Mouse (Mus musculus) heart, adult 9 months (tissue): ENCODE results near the gene Cfap46.

ENCODE experiments used
- DNase-seq, 2 experiments: peaks; one replicate each; pipeline ENCODE4 v3.0.0; 2022; ENCODE audit warnings: low spot score in 2 of 2

Cfap46 gene

DNA sequence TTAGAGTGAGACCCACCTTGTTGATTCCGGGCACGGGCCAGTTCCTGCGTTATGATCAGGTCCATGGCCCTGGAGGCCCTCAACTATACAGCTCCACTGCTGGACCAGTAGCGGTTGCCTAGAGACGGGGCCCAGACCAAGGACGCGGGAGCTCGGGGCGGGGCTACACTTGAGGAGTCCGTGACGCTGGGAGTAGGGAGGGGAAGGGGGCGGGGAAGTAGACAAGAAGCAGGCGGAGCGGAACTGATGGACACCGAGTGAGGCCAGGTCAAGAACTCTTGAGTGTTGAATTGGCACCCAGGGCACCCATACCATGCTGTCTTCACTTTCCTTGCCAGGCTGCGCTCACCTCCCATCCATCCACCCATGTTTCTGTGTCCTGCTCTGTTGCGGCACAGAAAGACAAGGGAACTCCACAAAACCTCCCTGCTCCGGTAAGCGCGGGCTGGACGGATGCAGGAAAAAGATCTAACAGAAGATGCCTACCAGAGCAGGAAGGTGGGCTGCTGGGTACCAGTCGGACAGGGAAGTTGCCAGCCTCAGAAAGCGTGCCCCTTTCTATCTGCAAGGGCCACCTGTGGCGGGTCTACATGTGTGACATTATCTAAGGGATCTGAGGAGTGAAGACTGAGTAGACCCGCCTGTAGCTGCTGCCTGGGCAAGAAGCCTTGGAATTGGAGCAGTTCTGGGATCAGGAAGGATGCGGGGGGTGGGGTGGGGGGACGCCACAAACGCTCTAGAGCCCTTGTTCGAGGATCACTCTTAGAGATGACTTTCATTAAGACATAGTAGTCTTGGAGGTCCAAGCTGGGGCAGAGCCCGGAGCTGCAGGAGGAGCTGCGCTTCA is at the start of gene Cfap46:
Gene Cfap46 (minus strand): TSS at position 112 of the 847 bp plus-strand sequence.
- peak; percentile 86 to 87 for DNase-seq

DNA sequence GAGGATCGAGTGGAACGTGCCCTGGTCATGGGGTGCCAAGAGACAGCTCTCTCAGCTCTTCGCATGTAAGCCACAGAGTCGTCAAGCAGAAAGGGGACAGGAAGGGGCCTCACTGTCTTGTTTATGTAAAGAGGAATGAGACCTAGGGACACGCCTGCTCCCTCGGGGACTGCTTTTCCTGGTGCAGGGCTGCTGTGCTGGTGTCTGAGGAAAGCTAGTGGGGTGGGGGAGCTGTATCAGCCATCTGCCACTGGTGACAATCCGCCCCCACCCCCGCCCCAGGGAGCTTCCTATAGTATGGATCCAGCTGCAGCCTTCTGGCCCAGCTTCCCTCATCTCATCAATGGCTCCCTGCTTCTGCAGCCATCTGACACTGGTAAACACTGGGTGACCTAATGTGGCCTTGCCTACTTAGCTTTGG is 47.7 kb upstream of the Cfap46 start:
- DNase-seq: peak; percentile 14 to 27

DNA sequence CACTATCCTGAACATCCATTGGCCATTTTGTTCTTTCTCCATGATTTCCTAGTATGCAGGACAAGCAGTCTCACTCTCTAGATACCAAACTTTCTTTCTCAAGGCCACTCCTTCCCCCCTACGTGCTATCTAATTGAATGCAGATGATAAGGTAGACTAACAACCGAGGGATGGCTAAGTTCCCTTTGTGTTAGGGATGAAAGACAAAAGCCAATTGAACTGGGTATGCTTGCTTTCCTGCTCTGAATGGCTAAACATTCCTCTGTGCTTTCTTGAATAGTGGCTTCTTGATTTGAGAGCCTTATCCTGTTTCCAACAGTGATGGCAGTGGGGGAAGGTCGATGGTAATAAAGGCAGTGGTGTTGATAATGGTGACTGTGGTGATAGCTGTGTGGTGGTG is 43.5 kb upstream of the Cfap46 start:
- DNase-seq: no peak

DNA sequence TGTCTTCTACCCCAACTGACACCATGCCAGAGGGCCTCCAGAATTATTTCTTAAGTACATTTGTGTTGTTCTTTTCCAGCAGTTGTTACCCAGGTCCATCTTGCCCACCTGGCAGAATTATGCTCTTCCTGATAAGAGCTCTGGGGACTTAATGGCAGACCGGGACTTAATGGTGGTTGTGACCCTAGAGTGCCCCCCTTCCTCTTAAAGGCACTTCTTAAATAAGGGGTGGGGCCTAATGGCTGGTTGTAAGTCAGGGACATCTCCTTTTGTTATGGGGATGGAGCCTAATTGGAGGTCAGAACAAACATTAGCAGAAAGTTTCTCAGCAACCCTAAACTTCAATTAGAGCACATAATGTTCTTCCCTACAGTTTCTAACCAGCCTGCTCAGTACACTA is 42.0 kb upstream of the Cfap46 start:
- DNase-seq: no peak

DNA sequence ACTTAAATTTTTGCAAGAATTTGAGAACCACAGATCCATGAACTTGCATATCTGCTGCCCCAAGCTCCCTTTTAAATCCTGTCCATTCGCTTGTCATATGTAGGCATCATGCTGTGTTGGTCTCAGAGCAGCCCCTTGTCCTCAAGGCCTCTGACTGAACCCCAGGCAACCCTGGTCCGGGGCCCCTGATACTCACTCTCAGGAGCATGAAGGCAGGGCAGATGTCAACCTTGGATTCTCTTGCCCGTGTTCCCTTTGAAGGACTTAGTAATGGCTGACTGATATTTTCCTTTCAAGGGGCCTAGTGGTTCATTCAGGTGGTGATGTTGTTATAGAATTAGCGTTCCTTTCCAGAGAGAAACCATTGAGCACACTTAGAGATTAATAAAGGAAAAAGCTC is 40.4 kb upstream of the Cfap46 start:
- no peak for DNase-seq

DNA sequence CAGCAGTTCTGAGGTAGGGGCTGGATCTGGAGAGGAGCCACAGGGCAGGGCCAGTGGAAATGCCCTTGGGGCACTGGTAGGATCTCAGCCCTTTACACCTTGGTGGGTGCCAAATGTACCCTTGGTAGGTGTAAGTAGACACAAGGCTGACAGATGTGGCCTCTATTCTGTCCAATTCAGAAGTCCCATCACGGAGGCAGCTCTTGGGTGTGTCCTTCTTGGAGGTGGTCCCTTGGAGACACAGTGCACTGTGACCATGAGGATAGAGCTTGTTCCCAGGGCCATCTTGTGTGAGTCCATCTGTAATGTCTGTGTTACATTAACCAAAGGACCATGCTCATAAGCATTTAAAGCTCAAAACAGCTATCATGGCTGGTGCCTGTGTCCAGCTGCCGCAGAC is 37.6 kb upstream of the Cfap46 start:
- DNase-seq: no peak

DNA sequence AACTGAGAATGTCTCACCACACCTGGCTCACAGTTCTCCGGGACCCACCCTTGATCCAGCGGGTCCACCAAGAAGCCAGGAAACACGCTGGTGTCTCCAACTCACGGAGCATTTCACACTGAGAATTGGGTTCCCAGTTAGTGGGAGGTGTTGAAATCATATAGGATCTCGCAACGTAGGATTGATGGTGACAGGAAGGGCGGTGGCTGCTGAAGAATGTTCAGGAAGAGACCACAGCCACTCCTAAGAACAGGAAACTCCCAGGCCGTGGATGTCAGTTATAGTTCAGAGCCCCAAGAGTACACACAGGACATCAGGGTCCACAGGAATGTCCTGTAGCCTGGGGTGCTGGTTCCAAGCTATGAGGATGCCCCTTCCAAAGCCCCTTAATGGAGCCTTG is 34.2 kb upstream of the Cfap46 start:
- DNase-seq: no peak

DNA sequence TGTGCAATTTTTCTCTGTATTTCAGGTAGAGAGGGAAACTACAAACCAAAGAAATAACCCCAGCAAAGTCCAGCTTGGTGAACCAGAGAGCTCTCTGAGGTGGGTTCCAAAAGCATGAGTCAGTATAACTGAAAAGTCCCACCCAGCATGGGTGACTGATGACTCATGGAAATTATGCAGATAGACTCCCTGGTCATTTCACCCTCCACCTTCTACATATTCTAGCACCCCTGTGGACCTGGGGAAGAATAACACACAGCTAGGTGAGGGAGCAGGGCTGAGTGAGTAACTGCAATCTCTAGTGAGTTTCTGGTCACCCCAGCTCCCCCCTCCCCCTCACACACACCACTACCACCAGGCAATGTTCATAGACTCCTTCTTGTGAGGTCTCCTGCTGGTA is 28.2 kb upstream of the Cfap46 start:
- DNase-seq: no peak

DNA sequence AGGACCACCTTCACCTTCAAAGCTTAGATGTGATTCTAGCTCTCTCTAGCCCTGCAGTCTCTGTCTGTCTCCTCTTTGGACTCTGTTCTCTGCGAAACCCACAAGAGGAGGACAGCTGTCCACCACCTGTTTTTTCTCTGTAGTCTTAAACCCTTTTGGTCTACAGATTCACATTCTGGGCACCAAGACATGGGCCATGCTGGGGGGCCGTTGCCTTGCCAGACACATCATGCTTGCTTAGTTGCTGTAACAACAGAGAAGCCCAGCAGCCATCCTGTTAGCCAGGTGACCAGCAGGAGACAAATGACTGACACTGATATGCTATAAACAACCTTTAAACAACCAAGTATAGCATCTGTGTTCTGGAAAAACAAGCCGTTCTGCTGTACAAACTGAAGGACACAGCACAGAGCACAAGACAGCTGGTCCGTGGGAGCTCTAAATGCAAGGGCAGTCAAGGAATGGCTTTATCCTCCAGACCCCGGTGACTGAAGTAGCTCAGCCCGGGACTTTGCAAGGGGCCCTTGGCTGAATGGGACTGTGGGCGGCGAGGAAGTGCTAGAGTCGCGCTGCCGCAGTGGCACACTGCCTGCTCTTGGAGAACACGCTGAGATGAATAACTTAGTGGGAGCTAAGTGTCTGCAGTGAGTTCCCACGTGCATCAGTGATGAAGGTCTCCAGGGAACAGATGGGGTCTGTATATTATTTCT is 22.9 kb upstream of the Cfap46 start:
- no peak for DNase-seq

DNA sequence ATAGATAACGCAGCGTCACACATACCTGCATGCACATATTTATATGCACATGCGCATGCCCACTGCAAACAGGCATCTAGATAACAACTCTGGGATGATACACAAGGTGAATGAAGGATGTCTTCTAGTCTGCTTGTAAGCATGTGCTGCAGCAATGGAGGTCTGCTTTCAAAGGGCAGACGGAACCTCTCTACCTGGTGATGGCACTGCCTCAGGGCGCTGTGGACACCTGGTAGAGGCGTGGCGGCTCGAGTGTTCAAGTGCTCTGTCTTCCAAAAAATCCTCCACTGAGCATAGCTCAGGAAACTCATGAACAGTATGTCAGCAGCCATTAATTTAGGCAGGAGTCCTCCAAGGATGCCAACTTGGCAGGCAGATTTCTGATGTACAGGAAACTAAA is 22.2 kb upstream of the Cfap46 start:
- DNase-seq: no peak

DNA sequence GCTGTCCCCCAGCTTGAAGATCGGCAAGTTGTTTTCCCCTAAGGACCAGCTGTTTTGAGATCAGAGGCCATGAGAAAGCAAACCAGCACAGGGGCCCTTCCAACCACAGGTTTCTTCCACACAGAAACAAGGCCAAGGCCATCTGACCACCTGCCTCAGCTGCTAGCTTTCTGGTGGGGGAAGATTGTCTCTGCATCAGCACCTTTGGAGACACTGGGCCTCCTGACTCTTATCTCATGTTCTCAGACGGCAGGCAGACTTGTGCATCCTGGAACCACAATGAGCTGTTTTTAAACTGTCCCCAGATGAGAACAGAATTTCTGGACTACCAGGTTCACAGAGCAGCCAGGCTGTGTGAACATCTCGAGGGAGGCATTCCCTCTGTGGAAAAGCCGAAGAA is 21.5 kb upstream of the Cfap46 start:
- no peak for DNase-seq

DNA sequence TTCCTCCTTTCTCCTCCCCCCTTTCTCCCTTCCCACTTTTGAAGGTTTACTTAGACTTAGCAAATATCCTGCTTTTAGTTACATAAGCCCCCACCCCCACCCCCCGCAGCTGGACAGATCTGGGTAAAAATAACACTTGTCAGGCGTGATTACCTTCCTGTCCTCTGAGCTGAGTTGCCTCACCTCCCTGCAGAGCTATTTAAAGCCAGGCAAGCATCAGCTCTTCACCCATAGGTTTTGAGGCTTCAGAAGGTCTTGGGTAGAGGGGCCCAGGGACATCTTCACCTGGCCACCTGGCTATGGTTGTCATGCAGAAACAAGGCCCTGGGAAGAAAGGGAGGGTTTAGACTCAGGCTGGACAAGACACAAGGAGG is 20.2 kb upstream of the Cfap46 start:
- DNase-seq: no peak

DNA sequence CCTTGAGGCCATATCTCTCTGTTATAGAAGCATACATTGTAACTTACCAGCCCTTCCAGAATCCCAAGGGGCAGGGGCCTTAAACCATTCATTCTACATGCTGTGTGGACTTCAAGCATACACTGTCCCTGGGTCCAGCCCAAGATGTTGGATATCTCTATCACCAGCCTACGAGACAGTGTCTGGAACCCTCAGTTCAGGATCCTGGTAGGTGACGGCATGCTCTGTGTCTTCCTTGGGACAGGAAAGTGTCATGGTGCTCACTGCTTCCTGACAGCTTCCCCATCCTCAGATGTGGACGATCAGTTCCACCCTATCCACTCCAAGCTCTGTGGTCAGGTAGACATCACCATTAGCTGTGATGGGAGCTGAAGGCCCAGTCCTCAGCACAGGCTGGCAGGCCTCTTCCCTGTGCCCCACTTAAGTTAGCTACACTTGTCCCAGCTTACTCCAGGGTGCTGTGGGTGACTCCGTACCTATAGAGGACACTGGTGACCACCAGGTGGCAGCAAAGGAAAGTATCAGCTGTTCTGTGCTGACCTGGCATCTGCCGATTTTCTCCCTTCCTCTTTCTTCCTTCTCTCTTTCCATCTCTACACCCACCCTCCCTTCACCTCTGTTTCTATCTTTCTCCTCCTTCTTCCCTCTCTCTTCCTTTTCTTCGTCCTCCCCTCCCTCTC is 19.7 kb upstream of the Cfap46 start:
- peak; percentile 22 to 47 for DNase-seq

DNA sequence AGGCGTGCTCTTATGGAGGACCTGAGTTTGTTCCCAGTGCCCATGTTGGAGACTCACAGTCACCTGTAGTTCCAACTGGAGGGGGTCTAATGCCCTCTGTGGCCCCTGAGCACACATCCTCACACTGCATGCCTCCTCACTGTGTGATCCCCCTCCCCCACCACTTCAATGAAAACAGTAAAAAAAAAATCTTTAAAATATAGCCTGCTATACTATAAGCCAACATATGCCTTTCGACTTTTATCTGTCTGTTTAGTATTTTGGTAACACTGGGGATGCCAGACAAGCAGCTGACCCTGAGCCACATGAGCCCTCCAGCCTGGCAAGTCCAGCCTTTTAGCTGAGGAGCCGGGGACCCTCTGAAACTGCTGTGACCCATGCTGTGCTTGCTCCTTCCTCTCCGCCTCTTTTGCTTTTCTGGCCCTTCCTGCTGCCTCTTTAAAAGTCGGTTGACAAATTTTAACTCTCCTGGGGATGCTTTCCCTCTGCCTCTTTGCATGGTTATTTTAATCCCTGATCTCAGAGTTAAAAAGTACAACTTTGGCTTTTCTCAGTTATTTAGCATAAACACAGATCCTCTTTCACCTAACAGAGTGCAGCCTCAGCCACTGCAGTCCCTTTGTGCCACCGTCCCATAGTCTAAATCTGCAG is 18.2 kb upstream of the Cfap46 start:
- DNase-seq: no peak

DNA sequence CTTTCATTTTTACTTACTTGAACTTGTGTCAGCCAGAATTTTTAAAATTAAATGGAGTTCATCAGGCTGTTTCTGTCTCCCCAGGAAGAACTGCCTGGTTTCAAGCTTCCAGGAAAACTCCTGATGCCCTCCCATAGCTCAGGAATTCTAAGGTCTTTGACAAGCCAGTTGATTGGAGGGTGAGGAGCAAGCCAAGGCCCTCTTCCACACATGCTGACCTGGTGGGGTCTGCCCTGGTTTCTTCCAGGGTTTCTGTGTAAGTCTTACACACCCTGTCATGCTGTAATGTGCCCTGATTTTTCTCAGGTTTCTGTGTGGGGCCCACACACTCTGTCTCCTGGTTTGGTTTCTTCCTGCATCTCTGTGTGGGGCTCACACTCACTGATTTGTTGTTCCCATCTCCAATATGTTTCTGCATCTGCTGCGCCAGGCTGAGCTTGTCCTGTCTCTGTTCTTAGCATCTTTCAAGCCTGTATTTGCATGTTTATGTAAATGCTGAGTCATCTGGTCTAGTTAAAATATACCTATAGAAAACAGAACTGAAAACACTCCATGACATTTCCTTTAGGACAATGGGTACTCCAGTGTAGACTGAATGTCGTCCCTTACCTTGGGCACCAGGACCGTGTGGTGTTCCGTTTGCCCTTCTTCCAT is 9.2 kb upstream of the Cfap46 start:
- no peak for DNase-seq

DNA sequence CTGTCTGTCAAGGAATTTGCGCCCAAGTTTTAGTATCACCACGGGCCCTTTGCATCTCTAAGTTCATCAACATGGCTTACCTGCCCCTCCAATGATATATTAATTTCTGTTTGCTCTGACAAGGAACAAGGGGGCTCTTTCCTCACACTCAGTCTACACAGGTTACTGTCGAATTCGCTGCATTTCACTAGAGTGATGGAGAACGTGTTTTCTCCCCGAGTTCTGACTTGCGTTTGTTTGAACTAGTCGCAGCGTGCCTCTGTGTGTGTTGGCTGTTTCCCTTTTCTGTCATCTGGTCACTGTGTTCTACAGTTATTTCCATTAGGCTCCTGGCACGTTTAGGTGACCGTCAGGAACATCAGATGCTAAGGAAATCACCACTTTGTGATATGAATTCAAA is 8.6 kb upstream of the Cfap46 start:
- DNase-seq: no peak

DNA sequence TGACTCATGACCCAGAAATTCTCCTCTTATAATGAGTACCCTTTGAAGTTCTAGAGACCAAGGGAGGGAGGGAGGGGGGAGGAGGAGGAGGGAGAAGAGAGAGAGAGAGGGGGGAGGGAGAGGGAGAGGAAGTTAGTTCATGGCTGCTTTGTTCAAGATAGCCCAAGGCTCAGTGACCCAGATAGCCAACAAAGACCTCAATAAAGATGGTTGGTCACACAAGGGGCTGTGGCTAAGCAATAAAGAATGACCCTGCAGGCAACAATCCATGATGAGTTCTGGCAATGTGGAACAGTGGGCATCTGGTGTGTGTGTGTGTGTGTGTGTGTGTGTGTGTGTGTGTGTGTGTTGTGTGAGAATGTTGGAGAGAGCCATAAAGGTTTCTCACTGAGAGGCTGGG is 1.7 kb upstream of the Cfap46 start:
- DNase-seq: no peak

DNA sequence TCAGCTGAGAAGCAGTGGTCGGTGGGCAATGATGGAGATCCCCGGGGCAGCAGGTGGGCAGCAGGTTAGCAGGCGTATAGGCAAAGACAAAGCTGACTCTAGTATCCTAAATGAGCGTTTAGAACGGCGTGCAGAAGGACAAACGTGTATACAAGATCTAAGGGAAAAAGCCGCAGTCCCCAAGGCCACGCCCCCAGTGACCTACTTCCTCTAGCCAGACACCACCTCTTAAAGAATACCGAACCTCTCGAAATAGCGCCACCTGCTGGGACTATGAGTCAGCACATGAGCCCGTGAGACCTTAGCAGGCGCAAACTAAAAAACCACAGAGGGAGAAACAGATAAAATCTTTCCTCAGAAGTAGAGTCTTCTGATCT is 924 bp upstream of the Cfap46 start:
- peak; percentile 85 to 92 for DNase-seq

DNA sequence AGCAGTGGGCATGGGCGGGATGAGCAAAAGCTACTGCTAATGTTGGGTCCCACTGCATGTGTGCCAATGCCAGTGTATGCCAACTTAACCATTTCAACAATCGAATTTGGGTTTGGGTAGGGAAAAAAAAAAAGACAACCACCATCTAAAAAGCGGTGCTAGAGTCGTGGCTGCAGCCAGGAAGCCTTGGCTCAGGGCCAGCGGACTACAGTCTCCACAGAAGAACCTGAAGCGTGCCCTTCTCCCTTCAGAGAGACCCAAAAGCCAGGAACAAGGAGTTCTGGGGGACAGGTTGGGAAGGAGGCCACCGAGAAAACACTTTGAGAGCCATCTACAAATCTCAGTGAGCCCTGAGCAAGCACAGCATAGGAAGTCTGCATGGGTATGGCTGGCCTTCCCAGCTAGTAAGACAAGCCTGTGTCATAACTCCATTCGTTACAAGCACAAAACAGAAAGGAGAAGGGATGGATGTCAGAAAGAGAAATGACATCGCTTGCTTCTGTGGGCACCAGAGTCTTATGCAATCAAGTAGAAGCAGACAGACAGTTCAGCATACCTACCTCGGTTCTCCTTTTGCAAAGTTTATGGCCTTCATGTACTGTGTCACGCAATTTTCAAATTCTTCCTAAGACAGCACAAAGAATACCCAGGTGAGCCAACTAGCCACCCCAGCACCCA is 1.6 kb downstream of the Cfap46 start:
- no peak for DNase-seq

DNA sequence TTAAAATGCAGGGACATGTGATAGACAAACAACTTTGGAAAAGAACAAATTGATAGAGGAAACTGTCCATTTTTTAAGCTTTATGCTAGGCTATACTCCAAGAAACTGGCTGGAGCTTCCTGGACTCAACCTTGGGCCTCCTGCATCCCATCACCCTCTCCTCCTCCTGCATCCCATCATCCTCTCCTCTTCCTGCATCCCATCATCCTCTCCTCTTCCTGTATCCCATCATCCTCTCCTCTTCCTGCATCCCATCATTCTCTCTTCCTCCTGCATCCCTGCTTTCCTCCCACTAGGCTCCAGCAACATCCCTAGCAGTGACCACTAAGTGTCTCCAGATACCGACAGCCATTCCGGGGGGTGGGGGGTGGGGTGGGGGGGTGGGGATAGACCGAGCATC is 7.2 kb downstream of the Cfap46 start:
- DNase-seq: no peak

DNA sequence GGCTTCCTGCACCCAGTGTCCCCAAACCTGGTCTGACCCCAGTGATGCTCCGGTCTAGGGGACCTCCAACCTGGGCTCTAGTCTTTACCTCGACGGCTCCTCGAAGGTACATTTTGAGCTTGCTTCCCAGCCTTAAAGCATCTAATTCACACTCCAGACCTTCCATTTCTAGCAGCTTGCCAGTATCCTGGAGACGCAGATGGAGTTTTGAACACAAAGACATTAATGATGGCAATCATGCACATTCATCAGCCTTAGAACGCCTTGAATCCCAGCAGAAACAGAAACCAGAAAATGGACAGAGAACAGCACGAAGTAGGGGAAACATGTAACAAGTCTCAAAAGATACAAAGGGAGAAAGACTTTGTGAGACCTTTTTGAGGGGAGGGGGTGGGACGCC is 16.7 kb downstream of the Cfap46 start:
- no peak for DNase-seq
